Mouse (Mus musculus) liver, embryonic 12.5 days (tissue): ENCODE results near the gene Mmp28. TPM values are rescaled to one million over a fixed set of nuclear protein-coding genes. Genes with fewer than 3 reads are reported as not detected.

Source experiments
- ATAC-seq: fragments of 200-750 bp; cut with Nextera tagmentation; 2 replicates; pipeline ENCODE4 v1.8.0; 2017; ENCODE audit warnings: moderate number of reproducible peaks, mild to moderate bottlenecking, moderate library complexity
- H3K27ac ChIP-seq: fragments of 300-500 bp; sonication (generic); 2 replicates; pipeline ENCODE4 v1.5.1; 2016; ENCODE audit warnings: mild to moderate bottlenecking
- H3K27me3 ChIP-seq: fragments of 300-500 bp; sonication (generic); replicated peaks from 2 replicates; pipeline ENCODE4 v1.6.1; 2016; ENCODE audit warnings: mild to moderate bottlenecking, moderate library complexity
- H3K36me3 ChIP-seq: fragments of 300-500 bp; sonication (generic); 2 replicates; pipeline ENCODE4 v1.6.1; 2016; ENCODE audit warnings: mild to moderate bottlenecking, moderate library complexity
- H3K4me1 ChIP-seq: fragments of 300-500 bp; sonication (generic); 2 replicates; pipeline ENCODE4 v1.6.1; 2016
- H3K4me2 ChIP-seq: fragments of 300-500 bp; sonication (generic); 2 replicates; pipeline ENCODE4 v1.6.1; 2016; ENCODE audit warnings: mild to moderate bottlenecking, moderate library complexity
- H3K4me3 ChIP-seq: fragments of 300-500 bp; sonication (generic); 2 replicates; pipeline ENCODE4 v1.5.1; 2016; ENCODE audit warnings: mild to moderate bottlenecking, moderate library complexity
- H3K9ac ChIP-seq: fragments of 300-500 bp; sonication (generic); 2 replicates; pipeline ENCODE4 v1.6.1; 2016; ENCODE audit warnings: mild to moderate bottlenecking, moderate library complexity
- H3K9me3 ChIP-seq: fragments of 300-500 bp; sonication (generic); replicated peaks from 2 replicates; pipeline ENCODE4 v1.6.1; 2016; ENCODE audit warnings: mild to moderate bottlenecking, moderate library complexity
- WGBS: fragments of 180-500 bp; shearing (Covaris S2); methylation state at CpG from one replicate; pipeline ENCODE4 v1.1.7; 2016; ENCODE audit not compliant: insufficient replicate concordance; 5-methylcytosine and 5-hydroxymethylcytosine counted together
- polyA plus RNA-seq: library from polyadenylated mRNA; unstranded; fragments of >200 nt; fragmentation: Nextera tagmentation; extraction: Ambion mirVana; gene quantifications from 2 replicates; pipeline ENCODE4 v1.2.1, GENCODE M21; 2016

Mmp28 gene
- polyA plus RNA-seq = 0.24 and 0.31 TPM in 2 replicates

DNA sequence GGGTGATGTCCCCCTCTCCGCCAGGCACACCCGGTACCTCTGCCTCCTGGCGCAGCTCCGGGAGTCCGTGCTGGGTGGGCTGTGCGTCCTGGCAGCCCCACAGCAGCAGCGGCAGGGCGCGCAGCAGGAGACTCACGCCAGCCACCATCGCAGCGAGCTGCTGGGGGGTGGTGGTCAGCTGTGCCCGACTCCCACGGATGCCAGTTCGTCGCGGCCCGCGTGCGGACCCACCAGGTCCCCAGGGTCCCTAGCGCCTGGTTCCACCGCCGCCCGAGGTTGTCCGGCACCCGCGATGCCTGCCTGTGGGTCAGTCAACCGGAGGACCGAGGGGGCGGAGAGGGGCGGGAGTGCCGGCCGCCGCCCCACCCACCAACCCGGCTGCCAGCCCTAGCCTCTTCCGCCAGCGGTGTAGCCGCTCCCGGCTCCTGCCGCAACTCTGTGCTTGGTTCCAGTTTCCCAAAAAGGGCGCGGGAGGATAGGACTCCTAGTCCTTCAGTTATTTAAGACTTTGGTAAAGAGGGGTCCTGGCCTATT is at the start of gene Mmp28:
Gene Mmp28, minus strand, starts transcription at position 361 of the 534 bp plus-strand sequence.
- H3K4me3 ChIP-seq = peak within 1 kb of the TSS; percentile 60
- WGBS = under 1% methylated on average over 42 of the region's 42 CpGs
- H3K9ac ChIP-seq = no peak within 1 kb of the TSS; the same call in 1 of the 2 replicates
- peaks cover 15% of the 10 kb centered on the region; the same call in 1 of the 2 replicates for H3K4me1 ChIP-seq
- H3K27ac ChIP-seq = no peak within 1 kb of the TSS
- no peaks in the 10 kb centered on the region for H3K9me3 ChIP-seq
- H3K27me3 ChIP-seq = peaks cover 74% of the 10 kb centered on the region
- H3K36me3 ChIP-seq = no peaks in the 10 kb centered on the region
- no peak for ATAC-seq
- peak within 1 kb of the TSS; percentile 72 for H3K4me2 ChIP-seq

DNA sequence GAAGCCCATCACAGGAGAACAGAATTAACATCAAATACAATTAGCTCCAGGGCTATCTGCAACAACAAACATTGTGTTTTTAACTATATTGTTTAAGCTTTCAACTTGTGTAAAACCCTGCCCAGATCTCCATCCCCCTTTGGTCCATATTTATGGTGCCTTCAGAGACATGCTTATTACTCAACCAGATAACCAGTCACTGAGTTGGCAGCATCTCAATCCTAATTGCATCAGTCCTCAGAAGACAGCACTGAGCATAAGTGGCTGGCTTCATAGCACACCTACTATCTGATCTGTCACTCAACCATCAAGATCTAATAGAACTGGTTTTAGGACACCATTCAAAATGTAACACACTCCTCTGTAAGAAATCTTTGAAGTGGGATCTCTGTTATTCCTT is 46.6 kb upstream of the Mmp28 start:
- H3K4me1 ChIP-seq = no peaks in the 10 kb centered on the region
- no peak overlapping the region for H3K4me3 ChIP-seq
- no peaks in the 10 kb centered on the region for H3K9me3 ChIP-seq
- H3K27me3 ChIP-seq = no peaks in the 10 kb centered on the region
- H3K36me3 ChIP-seq = peaks cover 33% of the 10 kb centered on the region
- H3K9ac ChIP-seq = no peak overlapping the region
- H3K27ac ChIP-seq = no peak overlapping the region
- ATAC-seq = no peak
- no peak overlapping the region for H3K4me2 ChIP-seq

GRCm38 (mm10) chr11:83504308-83504707 is 41.4 kb upstream of the Mmp28 start:
- ATAC-seq = no peak
- no peak overlapping the region for H3K9ac ChIP-seq
- no peak overlapping the region for H3K4me3 ChIP-seq
- peaks cover 77% of the 10 kb centered on the region for H3K36me3 ChIP-seq
- H3K4me2 ChIP-seq = no peak overlapping the region
- H3K4me1 ChIP-seq = no peaks in the 10 kb centered on the region
- no peaks in the 10 kb centered on the region for H3K27me3 ChIP-seq
- no peak overlapping the region for H3K27ac ChIP-seq
- H3K9me3 ChIP-seq = no peaks in the 10 kb centered on the region
- WGBS = 88% methylated on average over 5 of the region's 5 CpGs

- Histone ChIP-seq H3K9me3 (no peaks in the 10 kb centered on the region), H3K36me3 (peaks cover 72% of the 10 kb centered on the region), H3K4me3 (no peak overlapping the region), H3K4me1 (no peaks in the 10 kb centered on the region), H3K9ac (no peak overlapping the region), H3K27ac (no peak overlapping the region), H3K4me2 (no peak overlapping the region), H3K27me3 (no peaks in the 10 kb centered on the region)
- WGBS = 87% methylated on average over 2 of the region's 2 CpGs
- ATAC-seq = no peak
Measured at GRCm38 (mm10) chr11:83495571-83495970, 32.7 kb upstream of the Mmp28 start.

DNA sequence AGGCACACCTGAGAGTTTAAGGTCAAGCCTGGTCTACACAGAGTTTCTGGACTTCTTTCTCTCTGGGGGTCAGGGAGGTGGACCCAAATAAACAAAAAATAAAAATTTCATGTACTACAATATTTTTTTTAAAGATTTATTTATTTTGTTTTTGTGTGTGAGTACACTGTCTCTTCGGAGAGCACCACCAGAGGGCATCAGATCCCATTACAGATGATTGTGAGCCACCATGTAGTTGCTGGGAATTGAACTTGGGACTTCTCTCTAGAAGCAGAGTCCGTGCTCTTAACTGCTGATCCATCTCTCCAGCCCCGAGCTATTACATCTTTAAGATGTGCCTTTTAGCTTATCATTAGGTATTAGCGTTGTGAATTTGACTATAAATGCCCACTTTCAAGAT is 28.6 kb upstream of the Mmp28 start:
- Histone ChIP-seq H3K9ac (no peak overlapping the region), H3K27me3 (no peaks in the 10 kb centered on the region), H3K27ac (no peak overlapping the region), H3K4me3 (no peak overlapping the region), H3K4me1 (no peaks in the 10 kb centered on the region), H3K4me2 (no peak overlapping the region), H3K9me3 (no peaks in the 10 kb centered on the region), H3K36me3 (peaks cover 68% of the 10 kb centered on the region)
- no peak for ATAC-seq
- WGBS = 69% methylated on average over 4 of the region's 4 CpGs

- ATAC-seq = peak; percentile 68
- H3K27ac ChIP-seq = peak overlapping the region; percentile 84
- WGBS = under 1% methylated on average over 45 of the region's 52 CpGs
Measured at GRCm38 (mm10) chr11:83473235-83474016, 10.6 kb upstream of the Mmp28 start.

DNA sequence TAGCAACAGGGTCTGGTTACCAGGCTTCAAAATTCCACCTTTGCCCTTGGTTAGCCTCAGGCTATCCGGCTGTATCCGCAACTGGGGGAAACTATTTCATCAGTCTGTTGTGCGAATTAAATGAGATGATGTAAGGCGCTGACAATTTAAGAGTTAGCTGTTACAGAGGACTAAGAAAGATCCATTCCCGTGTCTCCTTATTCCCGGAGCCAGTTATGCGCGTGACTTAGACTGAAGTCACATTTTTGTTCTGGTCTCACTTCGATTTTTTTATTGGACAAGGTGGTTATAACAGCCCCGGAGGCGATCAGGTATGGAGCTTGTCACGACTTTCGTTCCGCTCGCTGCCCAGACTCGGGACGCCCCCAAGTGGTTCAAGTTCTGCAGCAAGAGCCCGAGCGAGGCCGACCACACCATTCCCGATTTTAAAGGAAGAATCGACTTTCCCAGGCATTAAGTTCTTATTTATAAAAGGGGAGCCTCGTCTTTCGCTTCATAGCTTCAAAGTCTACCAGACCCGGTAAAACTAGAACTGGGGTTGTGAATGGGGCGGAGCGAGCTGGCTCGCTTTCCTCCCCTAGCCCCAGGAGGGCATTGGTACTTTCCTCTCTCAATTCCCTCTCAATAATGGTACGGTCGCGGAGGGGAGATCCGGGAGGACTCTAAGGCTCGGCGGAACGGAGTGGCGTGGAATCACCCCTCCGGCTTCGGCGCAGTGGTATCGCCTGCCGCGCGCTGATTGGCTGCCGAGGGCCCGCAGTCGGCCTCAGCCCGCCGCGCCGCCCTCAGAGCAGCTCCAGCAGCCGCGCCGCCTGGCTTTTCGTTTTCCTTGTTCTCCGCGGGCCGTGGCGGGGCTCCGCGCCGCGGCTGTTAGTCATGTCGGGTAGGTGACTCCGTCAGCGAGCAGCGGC is 9.7 kb upstream of the Mmp28 start, which contains the start of gene Taf15:
Gene Taf15, plus strand, starts transcription at position 763 of the 911 bp plus-strand sequence.
- WGBS = 1% methylated on average over 66 of the region's 66 CpGs
- Histone ChIP-seq H3K4me1 (peaks cover 29% of the 10 kb centered on the region), H3K36me3 (peaks cover 19% of the 10 kb centered on the region), H3K4me2 (peak within 1 kb of the TSS; percentile 84), H3K27ac (peak within 1 kb of the TSS; percentile 84), H3K9me3 (no peaks in the 10 kb centered on the region), H3K4me3 (peak within 1 kb of the TSS; percentile 95), H3K27me3 (peaks cover 18% of the 10 kb centered on the region; the same call in 1 of the 2 replicates), H3K9ac (peak within 1 kb of the TSS; percentile 95)
- ATAC-seq = peak; percentile 96

More at GRCm38 (mm10) chr11:83473235-83474016, 10.6 kb upstream of the Mmp28 start:
- Histone ChIP-seq H3K4me3 (peak overlapping the region; percentile 95), H3K9me3 (no peaks in the 10 kb centered on the region), H3K9ac (peak overlapping the region; percentile 95), H3K4me1 (peaks cover 33% of the 10 kb centered on the region), H3K4me2 (peak overlapping the region; percentile 84), H3K36me3 (peaks cover 26% of the 10 kb centered on the region), H3K27me3 (peaks cover 14% of the 10 kb centered on the region; the same call in 1 of the 2 replicates)

- peak overlapping the region; percentile 74 for H3K9ac ChIP-seq
Measured at GRCm38 (mm10) chr11:83471766-83472165, 8.9 kb upstream of the Mmp28 start.

GRCm38 (mm10) chr11:83468765-83469164 is 5.9 kb upstream of the Mmp28 start:
- Histone ChIP-seq H3K4me3 (no peak overlapping the region), H3K9me3 (no peaks in the 10 kb centered on the region), H3K4me2 (no peak overlapping the region), H3K36me3 (no peaks in the 10 kb centered on the region), H3K4me1 (peaks cover 18% of the 10 kb centered on the region), H3K9ac (no peak overlapping the region), H3K27ac (no peak overlapping the region), H3K27me3 (peaks cover 56% of the 10 kb centered on the region)
- ATAC-seq = no peak
- 80% methylated on average over 3 of the region's 3 CpGs for WGBS

More at GRCm38 (mm10) chr11:83471766-83472165, 8.9 kb upstream of the Mmp28 start:
- Histone ChIP-seq H3K36me3 (peaks cover 15% of the 10 kb centered on the region), H3K4me2 (peak overlapping the region; percentile 83), H3K4me3 (peak overlapping the region; percentile 95), H3K27ac (peak overlapping the region; percentile 84), H3K4me1 (peaks cover 34% of the 10 kb centered on the region), H3K27me3 (peaks cover 26% of the 10 kb centered on the region), H3K9me3 (no peaks in the 10 kb centered on the region)
- ATAC-seq = no peak
- 72% methylated on average over 2 of the region's 2 CpGs for WGBS

- ATAC-seq = no peak
- Histone ChIP-seq H3K9ac (no peak overlapping the region), H3K27ac (no peak overlapping the region), H3K9me3 (no peaks in the 10 kb centered on the region), H3K4me2 (no peak overlapping the region), H3K4me3 (no peak overlapping the region), H3K4me1 (peaks cover 23% of the 10 kb centered on the region), H3K27me3 (peaks cover 72% of the 10 kb centered on the region), H3K36me3 (no peaks in the 10 kb centered on the region)
- WGBS = 37% methylated on average over 11 of the region's 11 CpGs
Measured at GRCm38 (mm10) chr11:83467120-83467652, 4.3 kb upstream of the Mmp28 start.

DNA sequence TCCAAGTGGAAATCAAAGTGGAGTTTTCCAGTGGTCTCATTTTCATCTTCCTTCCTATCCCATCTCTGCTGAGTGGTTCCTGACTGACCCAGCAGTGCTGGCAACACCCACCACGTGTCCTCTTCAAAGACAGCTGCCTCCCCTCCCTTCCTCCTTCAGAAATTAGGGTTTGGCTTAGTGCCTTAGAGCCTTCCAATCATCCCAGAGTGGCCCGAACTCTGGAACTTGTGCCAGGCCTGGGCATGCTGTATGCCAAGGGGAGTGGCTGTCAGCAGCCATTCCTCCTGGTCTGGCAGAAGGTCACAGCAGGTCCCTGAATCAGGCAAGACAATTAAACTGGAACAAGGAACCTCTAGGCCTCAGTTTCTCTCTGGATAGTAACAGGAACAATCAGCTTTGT is 3.1 kb upstream of the Mmp28 start:
- WGBS = 22% methylated on average over 2 of the region's 2 CpGs
- Histone ChIP-seq H3K9me3 (no peaks in the 10 kb centered on the region), H3K4me2 (no peak overlapping the region), H3K4me1 (peaks cover 15% of the 10 kb centered on the region; the same call in 1 of the 2 replicates), H3K36me3 (no peaks in the 10 kb centered on the region), H3K4me3 (no peak overlapping the region), H3K27me3 (peaks cover 84% of the 10 kb centered on the region), H3K9ac (no peak overlapping the region), H3K27ac (no peak overlapping the region)
- no peak for ATAC-seq
